Mouse (Mus musculus): ENCODE results near the gene Gm5849.
"Not testable (repeated sequence)": the region's sequence is repeated elsewhere in the genome, so short reads cannot be mapped to it uniquely, and the experiment has no call there.

DNA sequence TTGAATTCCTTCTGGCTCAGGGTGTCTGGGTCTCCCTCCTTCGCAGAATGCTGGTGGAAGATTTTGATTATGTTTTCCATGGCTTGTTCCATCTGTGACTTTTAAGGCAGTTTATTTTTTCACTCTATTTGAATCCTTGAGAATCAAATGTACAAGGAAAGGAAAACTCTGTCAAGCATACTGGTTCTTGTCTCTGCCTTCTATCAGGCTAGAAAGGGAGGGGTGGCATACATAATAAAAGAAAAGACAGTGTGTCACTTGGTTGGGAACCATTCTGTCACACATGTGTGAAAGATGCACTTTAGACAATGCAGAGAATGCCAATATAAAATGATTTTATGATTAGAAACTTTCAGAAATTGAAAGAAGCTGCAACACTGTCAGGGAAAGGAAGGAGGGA lies at the start of gene Gm5849:
- not testable (repeated sequence) for TF ChIP-seq CTCF (IDR thresholded peaks at IDR 0.05; ENCODE audit: borderline replicate concordance, extremely low read depth, insufficient read depth, insufficient read length); POLR2A (IDR thresholded peaks at IDR 0.05; ENCODE audit: borderline replicate concordance, extremely low read depth, insufficient read depth, insufficient read length, poor library complexity, severe bottlenecking)
